Mouse (Mus musculus): ENCODE measurements around the gene P3h3. TPM values are rescaled to one million over a fixed set of nuclear protein-coding genes. Genes with fewer than 3 reads are reported as not detected.
A peak's percentile ranks its signal among the peaks of the same experiment; 100 is the strongest.

P3h3 gene
- total RNA-seq, 2 experiments from 2014 or later, result 1.00 to 1.3 TPM

- ATAC-seq (replicated peaks; ENCODE audit: poor library complexity), result no peak
Observed at GRCm38 (mm10) chr6:124866560-124866959, 9.0 kb upstream of the P3h3 start.

GRCm38 (mm10) chr6:124865766-124866362, 8.3 kb upstream of the P3h3 start:
- ATAC-seq (replicated peaks; ENCODE audit: poor library complexity), result no peak

GRCm38 (mm10) chr6:124863658-124864298, 6.2 kb upstream of the P3h3 start, which contains the start of gene Gpr162:
TSS of gene Gpr162 (minus strand) at chr6:124863983.
- ATAC-seq (replicated peaks; ENCODE audit: poor library complexity), result peak; percentile 57

- no peak for ATAC-seq (replicated peaks; ENCODE audit: poor library complexity)
Observed at GRCm38 (mm10) chr6:124863125-124863657, 5.6 kb upstream of the P3h3 start.

- no peak for ATAC-seq (replicated peaks; ENCODE audit: poor library complexity)
Observed at GRCm38 (mm10) chr6:124862406-124863124, 5.0 kb upstream of the P3h3 start.

GRCm38 (mm10) chr6:124861802-124862201, 4.2 kb upstream of the P3h3 start:
- ATAC-seq (replicated peaks; ENCODE audit: poor library complexity), result no peak

GRCm38 (mm10) chr6:124861266-124861665, 3.7 kb upstream of the P3h3 start:
- no peak for ATAC-seq (replicated peaks; ENCODE audit: poor library complexity)

GRCm38 (mm10) chr6:124860511-124860910, 3.0 kb upstream of the P3h3 start:
- no peak for ATAC-seq (replicated peaks; ENCODE audit: poor library complexity)

GRCm38 (mm10) chr6:124859725-124860124, 2.2 kb upstream of the P3h3 start:
- peak; percentile 75 for ATAC-seq (replicated peaks; ENCODE audit: poor library complexity)

- no peak for ATAC-seq (replicated peaks; ENCODE audit: poor library complexity)
Observed at GRCm38 (mm10) chr6:124858561-124859318, 1.2 kb upstream of the P3h3 start.

- ATAC-seq (replicated peaks; ENCODE audit: poor library complexity), result no peak
Observed at GRCm38 (mm10) chr6:124857840-124858530, 433 bp upstream of the P3h3 start.

GRCm38 (mm10) chr6:124856321-124856720, 1.2 kb downstream of the P3h3 start:
- ATAC-seq (replicated peaks; ENCODE audit: poor library complexity), result no peak

GRCm38 (mm10) chr6:124854647-124855046, 2.9 kb downstream of the P3h3 start:
- ATAC-seq (replicated peaks; ENCODE audit: poor library complexity), result no peak

GRCm38 (mm10) chr6:124850535-124850934, 7.0 kb downstream of the P3h3 start:
- no peak for ATAC-seq (replicated peaks; ENCODE audit: poor library complexity)

- peak; percentile 98 for ATAC-seq (replicated peaks; ENCODE audit: poor library complexity)
Observed at GRCm38 (mm10) chr6:124847305-124847704, 10.2 kb downstream of the P3h3 start.

GRCm38 (mm10) chr6:124840241-124841167, 17.0 kb downstream of the P3h3 start, which contains the start of gene Gnb3:
TSS of gene Gnb3 (minus strand) at chr6:124840275.
- peak; percentile 62 for ATAC-seq (replicated peaks; ENCODE audit: poor library complexity)

- ATAC-seq (replicated peaks; ENCODE audit: poor library complexity), result no peak
Observed at GRCm38 (mm10) chr6:124839805-124840204, 17.7 kb downstream of the P3h3 start.

GRCm38 (mm10) chr6:124836411-124836810, 21.1 kb downstream of the P3h3 start:
- ATAC-seq (replicated peaks; ENCODE audit: poor library complexity), result no peak

GRCm38 (mm10) chr6:124835531-124835930, 22.0 kb downstream of the P3h3 start:
- no peak for ATAC-seq (replicated peaks; ENCODE audit: poor library complexity)

Data from megakaryocyte progenitor cell, adult 5-6 weeks (primary cell).